Mouse (Mus musculus): ENCODE data around the gene Setd5.

The Setd5 gene

GRCm38 (mm10) chr6:113054552-113055107, 22.5 kb upstream of the Setd5 start:
- no peak for DNase-seq (ENCODE audit: low spot score)

- DNase-seq (ENCODE audit: low spot score) = no peak
Measured at GRCm38 (mm10) chr6:113060892-113061563, 16.1 kb upstream of the Setd5 start.

GRCm38 (mm10) chr6:113062253-113062652, 14.9 kb upstream of the Setd5 start:
- DNase-seq (ENCODE audit: low spot score) = no peak

GRCm38 (mm10) chr6:113063363-113063762, 13.8 kb upstream of the Setd5 start:
- DNase-seq (ENCODE audit: low spot score) = no peak

- no peak for DNase-seq (ENCODE audit: low spot score)
Measured at GRCm38 (mm10) chr6:113065186-113065585, 12.0 kb upstream of the Setd5 start.

GRCm38 (mm10) chr6:113069154-113069553, 8.0 kb upstream of the Setd5 start:
- no peak for DNase-seq (ENCODE audit: low spot score)

- no peak for DNase-seq (ENCODE audit: low spot score)
Measured at GRCm38 (mm10) chr6:113075261-113075660, 1.9 kb upstream of the Setd5 start.

- peak; percentile 89 for DNase-seq (ENCODE audit: low spot score)
Measured at GRCm38 (mm10) chr6:113076012-113076685, 1.0 kb upstream of the Setd5 start.

- no peak for DNase-seq (ENCODE audit: low spot score)
Measured at GRCm38 (mm10) chr6:113077569-113078030, 435 bp downstream of the Setd5 start.

GRCm38 (mm10) chr6:113078031-113078721, 1.0 kb downstream of the Setd5 start:
- no peak for DNase-seq (ENCODE audit: low spot score)

GRCm38 (mm10) chr6:113079492-113079891, 2.3 kb downstream of the Setd5 start:
- no peak for DNase-seq (ENCODE audit: low spot score)

- no peak for DNase-seq (ENCODE audit: low spot score)
Measured at GRCm38 (mm10) chr6:113082229-113082628, 5.1 kb downstream of the Setd5 start.

GRCm38 (mm10) chr6:113084590-113084989, 7.4 kb downstream of the Setd5 start:
- no peak for DNase-seq (ENCODE audit: low spot score)

GRCm38 (mm10) chr6:113093206-113093605, 16.0 kb downstream of the Setd5 start:
- no peak for DNase-seq (ENCODE audit: low spot score)

GRCm38 (mm10) chr6:113095547-113095946, 18.4 kb downstream of the Setd5 start:
- DNase-seq (ENCODE audit: low spot score) = no peak

- DNase-seq (ENCODE audit: low spot score) = no peak
Measured at GRCm38 (mm10) chr6:113097662-113098061, 20.5 kb downstream of the Setd5 start.

GRCm38 (mm10) chr6:113099640-113100289, 22.6 kb downstream of the Setd5 start:
- peak; percentile 79 for DNase-seq (ENCODE audit: low spot score)

GRCm38 (mm10) chr6:113102541-113102940, 25.4 kb downstream of the Setd5 start:
- no peak for DNase-seq (ENCODE audit: low spot score)

GRCm38 (mm10) chr6:113103765-113104164, 26.6 kb downstream of the Setd5 start:
- DNase-seq (ENCODE audit: low spot score) = no peak

- no peak for DNase-seq (ENCODE audit: low spot score)
Measured at GRCm38 (mm10) chr6:113109378-113109777, 32.2 kb downstream of the Setd5 start.

GRCm38 (mm10) chr6:113109956-113110355, 32.8 kb downstream of the Setd5 start:
- DNase-seq (ENCODE audit: low spot score) = no peak

GRCm38 (mm10) chr6:113120806-113121205, 43.6 kb downstream of the Setd5 start:
- DNase-seq (ENCODE audit: low spot score) = no peak
